Mouse (Mus musculus) stomach, embryonic 14.5 days (tissue): ENCODE results near the gene Magt1. TPM values are rescaled to one million over a fixed set of nuclear protein-coding genes. Genes with fewer than 3 reads are reported as not detected.

Experiments
- ATAC-seq: fragments of 200-750 bp; cut with Nextera tagmentation; 2 replicates; pipeline ENCODE4 v1.8.0; 2017; ENCODE audit warnings: low read depth, moderate TSS enrichment; ENCODE audit not compliant: insufficient number of reproducible peaks, insufficient read depth, low FRiP score
- H3K27ac ChIP-seq: fragments of 300-500 bp; sonication (generic); 2 replicates; pipeline ENCODE4 v1.5.1; 2014; ENCODE audit warnings: mild to moderate bottlenecking, low read length, moderate library complexity, mixed read lengths
- H3K27me3 ChIP-seq: fragments of 300-500 bp; sonication (generic); 2 replicates; pipeline ENCODE4 v1.6.1; 2014; ENCODE audit warnings: low read length, control low read depth, mixed read lengths; ENCODE audit not compliant: control insufficient read depth, insufficient read depth
- H3K36me3 ChIP-seq: fragments of 300-500 bp; sonication (generic); 2 replicates; pipeline ENCODE4 v1.6.1; 2014; ENCODE audit warnings: mild to moderate bottlenecking, control low read depth, low read length, moderate library complexity, mixed read lengths; ENCODE audit not compliant: control insufficient read depth, insufficient read depth
- H3K4me1 ChIP-seq: fragments of 300-500 bp; sonication (generic); 2 replicates; pipeline ENCODE4 v1.6.1; 2014; ENCODE audit warnings: low read length, control low read depth, mixed read lengths; ENCODE audit not compliant: control insufficient read depth, insufficient read depth
- H3K4me2 ChIP-seq: fragments of 300-500 bp; sonication (generic); replicated peaks from 2 replicates; pipeline ENCODE4 v1.6.1; 2014; ENCODE audit warnings: low read depth, low read length, control low read depth
- H3K4me3 ChIP-seq: fragments of 300-500 bp; sonication (generic); 2 replicates; pipeline ENCODE4 v1.5.1; 2014; ENCODE audit warnings: low read depth, low read length, control low read depth
- H3K9ac ChIP-seq: fragments of 300-500 bp; sonication (generic); replicated peaks from 2 replicates; pipeline ENCODE4 v1.6.1; 2014; ENCODE audit warnings: low read depth, mild to moderate bottlenecking, control low read depth, low read length, moderate library complexity, mixed read lengths
- H3K9me3 ChIP-seq: fragments of 300-500 bp; sonication (generic); 2 replicates; pipeline ENCODE4 v1.6.1; 2016; ENCODE audit warnings: low read depth, low read length, control low read depth; ENCODE audit not compliant: control insufficient read depth
- WGBS: fragments of 180-500 bp; shearing (Covaris S2); extraction: QIAGEN DNeasy Blood & Tissue Kit; methylation state at CpG from one replicate; pipeline ENCODE4 v1.1.7; 2014; 5-methylcytosine and 5-hydroxymethylcytosine counted together
- polyA plus RNA-seq: library from polyadenylated mRNA; unstranded; fragments of >200 nt; fragmentation: Nextera tagmentation; extraction: Ambion mirVana; gene quantifications from 2 replicates; pipeline ENCODE4 v1.2.1, GENCODE M21; 2014

Magt1 gene
- polyA plus RNA-seq, 1 experiment from 2014 or later = 68.6 TPM

GRCm38 (mm10) chrX:105934341-105934740 lies 77.4 kb downstream of the Magt1 start:
- Histone ChIP-seq H3K4me1 (no peaks in the 10 kb centered on the region), H3K36me3 (no peaks in the 10 kb centered on the region), H3K27me3 (no peaks in the 10 kb centered on the region), H3K9me3 (no peaks in the 10 kb centered on the region), H3K4me3 (no peak overlapping the region), H3K9ac (no peak overlapping the region), H3K27ac (no peak overlapping the region), H3K4me2 (no peak overlapping the region)
- no peak for ATAC-seq
- WGBS = 46% methylated on average over 5 of the region's 5 CpGs

GRCm38 (mm10) chrX:105929478-105930038 lies 82.1 kb downstream of the Magt1 start:
- no peak overlapping the region for H3K27ac ChIP-seq
- peak overlapping the region; percentile 57 for H3K4me3 ChIP-seq
- H3K4me2 ChIP-seq = no peak overlapping the region; the same call in 1 of the 2 replicates
- H3K9ac ChIP-seq = no peak overlapping the region
- H3K27me3 ChIP-seq = no peaks in the 10 kb centered on the region
- H3K36me3 ChIP-seq = no peaks in the 10 kb centered on the region
- H3K9me3 ChIP-seq = no peaks in the 10 kb centered on the region
- 38% methylated on average over 8 of the region's 8 CpGs for WGBS
- ATAC-seq = peak; percentile 2; the same call in 1 of the 2 replicates
- H3K4me1 ChIP-seq = 0 out of 2 replicates have a peak, but pooled peaks cover 3% of the 10 kb centered on the region

GRCm38 (mm10) chrX:105928861-105929477 lies 82.7 kb downstream of the Magt1 start, which contains the start of gene Atrx:
Gene Atrx (minus strand): TSS chrX:105929403.
- WGBS = 23% methylated on average over 42 of the region's 42 CpGs
- H3K4me2 ChIP-seq = peak within 1 kb of the TSS; percentile 33
- ATAC-seq = peak; percentile 93
- peak within 1 kb of the TSS; percentile 87 for H3K27ac ChIP-seq
- no peaks in the 10 kb centered on the region for H3K27me3 ChIP-seq
- peak within 1 kb of the TSS; percentile 57 for H3K4me3 ChIP-seq
- peak within 1 kb of the TSS; percentile 81 for H3K9ac ChIP-seq
- H3K4me1 ChIP-seq = 0 out of 2 replicates have a peak, but pooled peaks cover 3% of the 10 kb centered on the region
- no peaks in the 10 kb centered on the region for H3K9me3 ChIP-seq
- H3K36me3 ChIP-seq = no peaks in the 10 kb centered on the region

- Histone ChIP-seq H3K9ac (peak overlapping the region; percentile 81), H3K4me3 (peak overlapping the region; percentile 57), H3K4me2 (peak overlapping the region; percentile 33), H3K36me3 (no peaks in the 10 kb centered on the region), H3K9me3 (no peaks in the 10 kb centered on the region), H3K27me3 (no peaks in the 10 kb centered on the region), H3K4me1 (0 out of 2 replicates have a peak, but pooled peaks cover 3% of the 10 kb centered on the region), H3K27ac (peak overlapping the region; percentile 87)
- WGBS = 19% methylated on average over 49 of the region's 69 CpGs
- peak; percentile 30; the same call in 1 of the 2 replicates for ATAC-seq
Measured at GRCm38 (mm10) chrX:105927941-105928860, 83.5 kb downstream of the Magt1 start.

- Histone ChIP-seq H3K9me3 (no peaks in the 10 kb centered on the region), H3K27ac (no peak overlapping the region), H3K4me3 (no peak overlapping the region), H3K36me3 (no peaks in the 10 kb centered on the region), H3K27me3 (no peaks in the 10 kb centered on the region), H3K4me1 (0 out of 2 replicates have a peak, but pooled peaks cover 3% of the 10 kb centered on the region), H3K9ac (no peak overlapping the region), H3K4me2 (peak overlapping the region; percentile 33; the same call in 1 of the 2 replicates)
- 71% methylated on average over 12 of the region's 12 CpGs for WGBS
- ATAC-seq = no peak
Measured at GRCm38 (mm10) chrX:105926121-105926735, 85.5 kb downstream of the Magt1 start.

- 0 out of 2 replicates have a peak, but pooled peaks cover 3% of the 10 kb centered on the region for H3K4me1 ChIP-seq
- WGBS = 90% methylated on average over 5 of the region's 5 CpGs
- no peak for ATAC-seq
Measured at GRCm38 (mm10) chrX:105924326-105925070, 87.2 kb downstream of the Magt1 start.

GRCm38 (mm10) chrX:105923896-105924295 lies 87.8 kb downstream of the Magt1 start:
- Histone ChIP-seq H3K27ac (no peak overlapping the region), H3K4me2 (no peak overlapping the region), H3K4me1 (0 out of 2 replicates have a peak, but pooled peaks cover 3% of the 10 kb centered on the region), H3K9ac (no peak overlapping the region), H3K36me3 (no peaks in the 10 kb centered on the region), H3K27me3 (no peaks in the 10 kb centered on the region), H3K4me3 (no peak overlapping the region), H3K9me3 (no peaks in the 10 kb centered on the region)
- 0% methylated on average over 1 of the region's 1 CpGs for WGBS
- ATAC-seq = no peak

More at GRCm38 (mm10) chrX:105924326-105925070, 87.2 kb downstream of the Magt1 start:
- Histone ChIP-seq H3K4me2 (no peak overlapping the region), H3K9ac (no peak overlapping the region), H3K9me3 (no peaks in the 10 kb centered on the region), H3K27me3 (no peaks in the 10 kb centered on the region), H3K36me3 (no peaks in the 10 kb centered on the region), H3K27ac (no peak overlapping the region), H3K4me3 (no peak overlapping the region)
